Mouse (Mus musculus) liver, adult 2 months (tissue): ENCODE measurements around the gene Pkn1.

Source experiments
- CTCF ChIP-seq: fragments of 200-500 bp; IDR thresholded peaks from 2 replicates; pipeline ENCODE4 v1.5.1; 2011; ENCODE audit warnings: low read depth, low read length, control low read depth
- POLR2A ChIP-seq: fragments of 200-500 bp; IDR thresholded peaks from 2 replicates; pipeline ENCODE4 v1.6.1; 2011; ENCODE audit warnings: low read length, control low read depth; ENCODE audit not compliant: insufficient read depth; ENCODE audit errors: extremely low read depth

GRCm38 (mm10) chr8:83744070-83744469 is 45.1 kb upstream of the Pkn1 start:
- TF ChIP-seq CTCF (no peak), POLR2A (no peak)
